Mouse (Mus musculus): ENCODE results near the gene Ppp1r14d. TPM values are rescaled to one million over a fixed set of nuclear protein-coding genes. Genes with fewer than 3 reads are reported as not detected.

The Ppp1r14d gene
- polyA plus RNA-seq, 2 experiments = not detected

- 69% methylated on average over 9 of the region's 9 CpGs for WGBS (ENCODE audit: insufficient replicate concordance)
- Histone ChIP-seq H3K9me3 (ENCODE audit: control insufficient read depth, low read length) (no peaks in the 10 kb centered on the region), H3K4me1 (replicated peaks; ENCODE audit: control insufficient read depth in 2 of 2, insufficient read depth in 2 of 2, low read length in 1 of 2) (peaks cover 6% of the 10 kb centered on the region in 2 experiments; a peak in 3 of 4 replicates), H3K27ac (no peak overlapping the region), H3K27me3 (ENCODE audit: control insufficient read depth, insufficient read depth, low read length) (no peaks in the 10 kb centered on the region), H3K9ac (replicated peaks) (no peak overlapping the region), H3K4me3 (ENCODE audit: insufficient read depth in 1 of 2, low read depth in 2 of 2, low read length in 2 of 2) (no peak overlapping the region), H3K4me2 (ENCODE audit: low read depth) (no peak overlapping the region), H3K36me3 (replicated peaks; ENCODE audit: control insufficient read depth, insufficient read depth, low read depth) (no peaks in the 10 kb centered on the region)
- TF ChIP-seq EP300 (IDR thresholded peaks at IDR 0.05; ENCODE audit: low read depth) = no peak
- TF ChIP-seq CTCF (IDR thresholded peaks at IDR 0.05; ENCODE audit: low read depth) = no peak
- ATAC-seq (ENCODE audit: insufficient read depth) (no peak), DNase-seq (ENCODE audit: low read depth in 3 of 3, low spot score in 3 of 3) (no peak)
Measured at GRCm38 (mm10) chr2:119247904-119248303, 18.2 kb upstream of the Ppp1r14d start.

GRCm38 (mm10) chr2:119245246-119245645, 15.5 kb upstream of the Ppp1r14d start:
- no peak overlapping the region for H3K4me3 ChIP-seq (ENCODE audit: insufficient read depth in 1 of 2, low read depth in 2 of 2, low read length in 2 of 2)
- no peaks in the 10 kb centered on the region for H3K4me1 ChIP-seq (replicated peaks; ENCODE audit: control insufficient read depth in 2 of 2, insufficient read depth in 2 of 2, low read length in 1 of 2)
- no peak overlapping the region for H3K27ac ChIP-seq
- no peak for ATAC-seq (ENCODE audit: insufficient read depth)
- no peaks in the 10 kb centered on the region for H3K9me3 ChIP-seq (ENCODE audit: control insufficient read depth, low read length)
- no peaks in the 10 kb centered on the region; the same call in 1 of the 2 replicates for H3K27me3 ChIP-seq (ENCODE audit: control insufficient read depth, insufficient read depth, low read length)
- no peak for DNase-seq (ENCODE audit: low read depth in 3 of 3, low spot score in 3 of 3)
- H3K9ac ChIP-seq (replicated peaks) = no peak overlapping the region
- H3K4me2 ChIP-seq (ENCODE audit: low read depth) = no peak overlapping the region
- TF ChIP-seq CTCF (IDR thresholded peaks at IDR 0.05; ENCODE audit: low read depth) (no peak), EP300 (IDR thresholded peaks at IDR 0.05; ENCODE audit: low read depth) (no peak)
- H3K36me3 ChIP-seq (replicated peaks; ENCODE audit: control insufficient read depth, insufficient read depth, low read depth) = no peaks in the 10 kb centered on the region
- WGBS (ENCODE audit: insufficient replicate concordance) = 46% methylated on average over 7 of the region's 7 CpGs

- Histone ChIP-seq H3K9ac (replicated peaks) (no peak overlapping the region), H3K4me3 (ENCODE audit: insufficient read depth in 1 of 2, low read depth in 2 of 2, low read length in 2 of 2) (no peak overlapping the region), H3K36me3 (replicated peaks; ENCODE audit: control insufficient read depth, insufficient read depth, low read depth) (no peaks in the 10 kb centered on the region), H3K27ac (no peak overlapping the region), H3K4me1 (replicated peaks; ENCODE audit: control insufficient read depth in 2 of 2, insufficient read depth in 2 of 2, low read length in 1 of 2) (no peaks in the 10 kb centered on the region), H3K27me3 (ENCODE audit: control insufficient read depth, insufficient read depth, low read length) (peaks cover 18% of the 10 kb centered on the region), H3K9me3 (ENCODE audit: control insufficient read depth, low read length) (no peaks in the 10 kb centered on the region), H3K4me2 (ENCODE audit: low read depth) (no peak overlapping the region)
- 60% methylated on average over 9 of the region's 9 CpGs for WGBS (ENCODE audit: insufficient replicate concordance)
- no peak for ATAC-seq (ENCODE audit: insufficient read depth)
- TF ChIP-seq EP300 (IDR thresholded peaks at IDR 0.05; ENCODE audit: low read depth) = no peak
- no peak for TF ChIP-seq CTCF (IDR thresholded peaks at IDR 0.05; ENCODE audit: low read depth)
- no peak for DNase-seq (ENCODE audit: low read depth in 3 of 3, low spot score in 3 of 3)
Measured at GRCm38 (mm10) chr2:119242548-119242947, 12.8 kb upstream of the Ppp1r14d start.

GRCm38 (mm10) chr2:119240819-119241186, 11.1 kb upstream of the Ppp1r14d start:
- DNase-seq (ENCODE audit: low read depth in 3 of 3, low spot score in 3 of 3) (no peak), ATAC-seq (ENCODE audit: insufficient read depth) (no peak)
- TF ChIP-seq CTCF (IDR thresholded peaks at IDR 0.05; ENCODE audit: low read depth) = no peak
- TF ChIP-seq EP300 (IDR thresholded peaks at IDR 0.05; ENCODE audit: low read depth) = no peak
- H3K36me3 ChIP-seq (replicated peaks; ENCODE audit: control insufficient read depth, insufficient read depth, low read depth) = no peaks in the 10 kb centered on the region
- WGBS (ENCODE audit: insufficient replicate concordance) = 61% methylated on average over 4 of the region's 4 CpGs
- no peak overlapping the region for H3K27ac ChIP-seq
- H3K9ac ChIP-seq (replicated peaks) = no peak overlapping the region
- H3K9me3 ChIP-seq (ENCODE audit: control insufficient read depth, low read length) = no peaks in the 10 kb centered on the region
- H3K4me3 ChIP-seq (ENCODE audit: insufficient read depth in 1 of 2, low read depth in 2 of 2, low read length in 2 of 2) = no peak overlapping the region
- no peak overlapping the region for H3K4me2 ChIP-seq (ENCODE audit: low read depth)
- no peaks in the 10 kb centered on the region for H3K4me1 ChIP-seq (replicated peaks; ENCODE audit: control insufficient read depth in 2 of 2, insufficient read depth in 2 of 2, low read length in 1 of 2)
- peaks cover 35% of the 10 kb centered on the region for H3K27me3 ChIP-seq (ENCODE audit: control insufficient read depth, insufficient read depth, low read length)

GRCm38 (mm10) chr2:119240075-119240818, 10.5 kb upstream of the Ppp1r14d start:
- DNase-seq (ENCODE audit: low read depth in 3 of 3, low spot score in 3 of 3) = no peak
- no peak for ATAC-seq (ENCODE audit: insufficient read depth)
- 42% methylated on average over 4 of the region's 4 CpGs for WGBS (ENCODE audit: insufficient replicate concordance)
- Histone ChIP-seq H3K9ac (replicated peaks) (no peak overlapping the region), H3K27me3 (ENCODE audit: control insufficient read depth, insufficient read depth, low read length) (peaks cover 41% of the 10 kb centered on the region), H3K9me3 (ENCODE audit: control insufficient read depth, low read length) (no peaks in the 10 kb centered on the region), H3K27ac (no peak overlapping the region), H3K4me2 (ENCODE audit: low read depth) (no peak overlapping the region), H3K4me3 (ENCODE audit: insufficient read depth in 1 of 2, low read depth in 2 of 2, low read length in 2 of 2) (no peak overlapping the region), H3K4me1 (replicated peaks; ENCODE audit: control insufficient read depth in 2 of 2, insufficient read depth in 2 of 2, low read length in 1 of 2) (no peaks in the 10 kb centered on the region), H3K36me3 (replicated peaks; ENCODE audit: control insufficient read depth, insufficient read depth, low read depth) (no peaks in the 10 kb centered on the region)
- TF ChIP-seq CTCF (IDR thresholded peaks at IDR 0.05; ENCODE audit: low read depth) = no peak
- TF ChIP-seq EP300 (IDR thresholded peaks at IDR 0.05; ENCODE audit: low read depth) = no peak
